Mouse (Mus musculus): ENCODE measurements around the gene Trim16. TPM values are rescaled to one million over a fixed set of nuclear protein-coding genes. Genes with fewer than 3 reads are reported as not detected.

Gene Trim16
- polyA plus RNA-seq (2014; fragmentation: Nextera tagmentation; extraction: Ambion mirVana): 9.5 and 10.1 TPM in 2 replicates

DNA sequence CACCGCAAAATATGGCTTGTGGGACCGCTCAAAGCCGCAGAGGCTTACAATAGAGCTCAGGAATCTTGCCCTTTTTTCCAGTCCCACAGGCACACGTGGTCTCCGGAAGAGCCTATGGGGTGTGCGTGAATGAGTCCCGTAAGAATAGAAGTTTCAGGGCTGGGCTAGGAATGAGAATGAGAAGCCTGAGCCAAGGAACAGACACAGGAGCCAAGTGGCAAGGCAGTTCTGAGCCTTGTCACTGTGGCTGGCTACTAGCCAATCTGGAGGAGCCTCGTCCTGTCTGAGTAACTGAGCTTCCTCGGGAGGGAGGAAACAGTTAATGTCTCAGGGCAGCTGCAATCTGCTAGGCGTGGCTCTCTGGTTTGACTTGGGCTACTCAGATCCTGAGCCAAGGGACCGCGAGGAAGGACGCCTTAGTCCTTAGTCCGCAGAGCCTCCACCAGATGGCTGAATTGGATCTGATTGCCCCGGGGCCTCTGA lies at the start of gene Trim16:
TSS of gene Trim16 (plus strand) at position 173 of the 483 bp plus-strand sequence.
- peak within 1 kb of the TSS; percentile 78 for H3K4me2 ChIP-seq (ENCODE audit: low read depth, low read length)
- H3K36me3 ChIP-seq (ENCODE audit: control insufficient read depth, insufficient read depth, low read length): no peaks in the 10 kb centered on the region
- peak; percentile 87 for ATAC-seq (ENCODE audit: low read depth)
- H3K27ac ChIP-seq (ENCODE audit: low read depth, low read length): peak within 1 kb of the TSS; percentile 44; the same call in 1 of the 2 replicates
- H3K4me1 ChIP-seq (ENCODE audit: control insufficient read depth, insufficient read depth, low read length): peaks cover 7% of the 10 kb centered on the region; the same call in 1 of the 2 replicates
- H3K9ac ChIP-seq (replicated peaks; ENCODE audit: low read depth, low read length): peak within 1 kb of the TSS; percentile 51
- WGBS: 5% methylated on average over 15 of the region's 15 CpGs
- no peaks in the 10 kb centered on the region for H3K27me3 ChIP-seq (ENCODE audit: control insufficient read depth, insufficient read depth, low read length)
- no peaks in the 10 kb centered on the region for H3K9me3 ChIP-seq (ENCODE audit: control insufficient read depth, low read length)
- H3K4me3 ChIP-seq (ENCODE audit: low read depth, low read length): peak within 1 kb of the TSS; percentile 42

DNA sequence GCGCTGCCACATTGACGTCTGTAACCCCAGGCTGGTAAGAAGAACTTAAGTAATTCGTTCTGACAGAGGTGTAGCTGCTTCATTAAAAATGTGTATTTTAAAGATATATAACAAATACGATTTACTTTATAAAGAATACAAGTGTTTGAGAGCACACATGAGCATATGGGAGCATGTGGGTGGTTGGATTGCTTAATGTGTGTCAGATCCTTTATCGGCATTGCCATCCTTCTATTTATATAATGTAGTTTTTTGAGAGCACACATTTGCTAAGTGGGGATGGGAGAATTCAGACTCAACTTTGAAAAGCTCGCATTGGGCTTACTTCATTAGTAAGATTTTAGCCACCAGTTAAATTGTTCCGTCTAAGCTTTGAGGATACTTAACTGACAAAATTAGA lies 43.5 kb upstream of the Trim16 start:
- no peak overlapping the region for H3K4me2 ChIP-seq (ENCODE audit: low read depth, low read length)
- no peaks in the 10 kb centered on the region for H3K4me1 ChIP-seq (ENCODE audit: control insufficient read depth, insufficient read depth, low read length)
- no peaks in the 10 kb centered on the region for H3K27me3 ChIP-seq (ENCODE audit: control insufficient read depth, insufficient read depth, low read length)
- peaks cover 28% of the 10 kb centered on the region for H3K36me3 ChIP-seq (ENCODE audit: control insufficient read depth, insufficient read depth, low read length)
- 94% methylated on average over 7 of the region's 7 CpGs for WGBS
- ATAC-seq (ENCODE audit: low read depth): no peak
- no peak overlapping the region for H3K4me3 ChIP-seq (ENCODE audit: low read depth, low read length)
- peaks cover 37% of the 10 kb centered on the region for H3K9me3 ChIP-seq (ENCODE audit: control insufficient read depth, low read length)
- no peak overlapping the region for H3K27ac ChIP-seq (ENCODE audit: low read depth, low read length)
- no peak overlapping the region for H3K9ac ChIP-seq (replicated peaks; ENCODE audit: low read depth, low read length)

DNA sequence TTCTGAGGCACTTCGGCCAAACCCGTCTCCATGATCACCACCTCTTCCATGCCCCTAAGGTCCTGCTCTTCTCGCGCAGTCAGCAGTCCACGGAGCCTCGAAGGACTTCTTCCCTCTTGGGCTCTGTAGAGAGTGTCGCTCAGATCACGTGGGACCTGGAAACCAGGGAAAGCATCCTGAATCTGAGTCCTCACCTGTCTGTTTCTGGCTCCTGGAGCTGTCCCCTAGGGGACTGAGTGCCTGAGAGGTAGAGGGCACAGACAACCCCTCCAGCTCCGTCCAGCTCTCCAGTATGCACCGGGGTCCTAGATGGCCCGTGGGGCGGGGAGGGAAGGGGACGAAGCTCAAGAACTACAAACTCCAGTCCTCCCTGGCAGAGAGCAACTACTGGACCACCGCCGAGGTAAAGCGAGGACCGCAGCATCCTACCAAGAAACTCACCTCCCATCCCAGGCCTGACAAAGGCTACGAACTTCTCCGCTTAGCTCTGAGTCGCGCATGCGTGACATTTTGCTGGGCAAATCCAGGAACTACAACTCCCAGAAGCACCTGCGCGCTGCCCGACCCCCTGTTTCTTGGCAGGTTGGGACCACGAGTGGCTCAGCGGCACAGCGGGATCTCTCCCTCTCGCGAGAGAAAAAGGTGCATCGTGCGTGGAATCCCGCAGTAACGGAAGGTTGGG lies 31.0 kb upstream of the Trim16 start, which contains the start of gene Zfp286:
TSS of gene Zfp286 (minus strand) at position 528 of the 682 bp plus-strand sequence.
- WGBS: 6% methylated on average over 34 of the region's 34 CpGs
- Histone ChIP-seq H3K27me3 (ENCODE audit: control insufficient read depth, insufficient read depth, low read length) (no peaks in the 10 kb centered on the region), H3K9ac (replicated peaks; ENCODE audit: low read depth, low read length) (peak within 1 kb of the TSS; percentile 79), H3K4me2 (ENCODE audit: low read depth, low read length) (peak within 1 kb of the TSS; percentile 89), H3K27ac (ENCODE audit: low read depth, low read length) (peak within 1 kb of the TSS; percentile 69; the same call in 1 of the 2 replicates), H3K4me1 (ENCODE audit: control insufficient read depth, insufficient read depth, low read length) (0 out of 2 replicates have a peak, but pooled peaks cover 4% of the 10 kb centered on the region), H3K9me3 (ENCODE audit: control insufficient read depth, low read length) (0 out of 2 replicates have a peak, but pooled peaks cover 4% of the 10 kb centered on the region), H3K36me3 (ENCODE audit: control insufficient read depth, insufficient read depth, low read length) (peaks cover 5% of the 10 kb centered on the region), H3K4me3 (ENCODE audit: low read depth, low read length) (peak within 1 kb of the TSS; percentile 58)
- ATAC-seq (ENCODE audit: low read depth): peak; percentile 96

DNA sequence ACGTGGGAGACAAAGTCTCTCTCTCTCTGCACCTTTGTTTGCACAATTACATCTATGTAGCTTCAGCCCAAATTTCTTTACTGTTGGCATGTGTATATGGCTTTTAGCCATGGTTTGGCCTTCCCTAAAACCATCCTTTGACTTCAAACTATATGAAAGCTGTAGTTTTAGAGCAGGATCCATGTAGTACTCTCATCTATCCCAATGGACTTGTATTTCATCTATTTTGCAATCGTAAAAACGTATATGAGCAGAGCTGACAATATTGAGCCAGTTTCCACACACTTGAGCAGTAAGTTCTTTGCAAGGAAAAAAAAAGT lies 30.5 kb upstream of the Trim16 start:
- H3K36me3 ChIP-seq (ENCODE audit: control insufficient read depth, insufficient read depth, low read length): no peaks in the 10 kb centered on the region; the same call in 1 of the 2 replicates
- no peak; the same call in 1 of the 2 replicates for ATAC-seq (ENCODE audit: low read depth)
- H3K9ac ChIP-seq (replicated peaks; ENCODE audit: low read depth, low read length): peak overlapping the region; percentile 79
- 52% methylated on average over 3 of the region's 3 CpGs for whole genome bisulfite sequencing
- peak overlapping the region; percentile 58 for H3K4me3 ChIP-seq (ENCODE audit: low read depth, low read length)
- H3K4me2 ChIP-seq (ENCODE audit: low read depth, low read length): peak overlapping the region; percentile 89
- H3K9me3 ChIP-seq (ENCODE audit: control insufficient read depth, low read length): 0 out of 2 replicates have a peak, but pooled peaks cover 4% of the 10 kb centered on the region
- H3K4me1 ChIP-seq (ENCODE audit: control insufficient read depth, insufficient read depth, low read length): 0 out of 2 replicates have a peak, but pooled peaks cover 4% of the 10 kb centered on the region
- no peaks in the 10 kb centered on the region for H3K27me3 ChIP-seq (ENCODE audit: control insufficient read depth, insufficient read depth, low read length)
- H3K27ac ChIP-seq (ENCODE audit: low read depth, low read length): peak overlapping the region; percentile 69; the same call in 1 of the 2 replicates

DNA sequence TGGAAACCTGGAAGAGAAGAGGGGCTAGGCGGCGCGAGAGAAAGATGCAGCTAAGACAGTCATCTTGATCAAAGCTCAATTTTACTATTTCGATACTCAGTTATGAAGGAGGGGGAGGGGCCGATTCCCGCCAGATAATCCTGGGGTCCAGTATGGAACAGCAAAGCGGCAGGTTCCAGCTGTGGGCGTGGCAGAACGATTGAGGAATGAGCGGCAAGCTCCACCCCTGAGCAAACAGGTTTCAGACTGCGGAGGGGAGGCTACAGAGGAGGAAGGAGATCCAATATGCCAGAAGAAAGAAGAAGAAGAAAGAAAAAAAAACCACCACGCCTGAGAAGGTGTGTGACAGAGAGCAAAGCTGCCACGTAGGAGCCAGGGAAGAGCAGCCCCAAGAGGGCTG lies 15.9 kb upstream of the Trim16 start:
- ATAC-seq (ENCODE audit: low read depth): no peak
- no peaks in the 10 kb centered on the region for H3K27me3 ChIP-seq (ENCODE audit: control insufficient read depth, insufficient read depth, low read length)
- H3K4me2 ChIP-seq (ENCODE audit: low read depth, low read length): no peak overlapping the region
- H3K9ac ChIP-seq (replicated peaks; ENCODE audit: low read depth, low read length): no peak overlapping the region
- no peak overlapping the region for H3K27ac ChIP-seq (ENCODE audit: low read depth, low read length)
- no peaks in the 10 kb centered on the region for H3K9me3 ChIP-seq (ENCODE audit: control insufficient read depth, low read length)
- H3K4me3 ChIP-seq (ENCODE audit: low read depth, low read length): no peak overlapping the region
- WGBS: 53% methylated on average over 13 of the region's 13 CpGs
- H3K4me1 ChIP-seq (ENCODE audit: control insufficient read depth, insufficient read depth, low read length): no peaks in the 10 kb centered on the region
- no peaks in the 10 kb centered on the region for H3K36me3 ChIP-seq (ENCODE audit: control insufficient read depth, insufficient read depth, low read length)

DNA sequence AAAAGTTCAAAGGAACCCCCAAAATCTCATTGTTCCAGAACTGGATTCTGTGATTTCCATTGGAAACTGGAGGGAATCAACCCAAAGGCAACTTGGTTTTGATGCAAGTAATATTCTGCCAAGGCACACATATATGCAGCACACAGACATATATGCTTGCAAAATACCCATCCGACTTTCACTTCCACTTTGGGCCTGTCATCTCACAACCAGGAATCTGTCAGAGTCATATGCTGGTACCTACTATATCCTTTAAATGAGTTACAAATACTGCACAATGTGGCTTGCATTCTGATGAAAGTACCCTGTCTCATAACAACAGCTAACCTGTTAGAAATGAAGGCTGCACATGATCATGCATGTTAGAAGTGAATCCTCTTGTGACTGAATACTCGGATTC lies 12.1 kb upstream of the Trim16 start:
- no peaks in the 10 kb centered on the region for H3K9me3 ChIP-seq (ENCODE audit: control insufficient read depth, low read length)
- H3K4me1 ChIP-seq (ENCODE audit: control insufficient read depth, insufficient read depth, low read length): no peaks in the 10 kb centered on the region
- H3K4me2 ChIP-seq (ENCODE audit: low read depth, low read length): no peak overlapping the region
- no peak overlapping the region for H3K4me3 ChIP-seq (ENCODE audit: low read depth, low read length)
- H3K27me3 ChIP-seq (ENCODE audit: control insufficient read depth, insufficient read depth, low read length): no peaks in the 10 kb centered on the region
- 84% methylated on average over 2 of the region's 2 CpGs for WGBS
- H3K27ac ChIP-seq (ENCODE audit: low read depth, low read length): no peak overlapping the region
- H3K36me3 ChIP-seq (ENCODE audit: control insufficient read depth, insufficient read depth, low read length): no peaks in the 10 kb centered on the region
- no peak for ATAC-seq (ENCODE audit: low read depth)
- no peak overlapping the region for H3K9ac ChIP-seq (replicated peaks; ENCODE audit: low read depth, low read length)

DNA sequence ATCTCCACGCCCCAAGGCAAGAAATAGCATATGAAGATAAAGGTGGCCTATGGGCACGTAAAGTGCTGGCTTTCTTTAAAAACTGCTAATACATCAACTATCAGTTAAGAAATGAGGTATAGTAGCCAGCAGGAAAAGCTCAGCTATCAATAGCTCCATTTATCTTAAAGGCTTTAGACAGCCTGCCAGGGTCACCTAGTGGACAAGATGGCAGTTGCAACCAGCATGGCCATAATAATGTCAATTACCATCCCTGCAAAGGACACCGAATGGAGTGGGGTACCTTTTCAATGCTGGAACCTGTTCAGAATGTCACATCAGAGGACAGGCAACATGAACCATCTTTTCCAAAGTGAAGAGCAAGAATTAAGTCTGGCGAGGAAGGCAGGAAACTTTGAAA lies 10.8 kb upstream of the Trim16 start:
- H3K9me3 ChIP-seq (ENCODE audit: control insufficient read depth, low read length): no peaks in the 10 kb centered on the region
- no peaks in the 10 kb centered on the region for H3K27me3 ChIP-seq (ENCODE audit: control insufficient read depth, insufficient read depth, low read length)
- WGBS: 70% methylated on average over 4 of the region's 4 CpGs
- no peak overlapping the region for H3K9ac ChIP-seq (replicated peaks; ENCODE audit: low read depth, low read length)
- ATAC-seq (ENCODE audit: low read depth): no peak
- H3K4me1 ChIP-seq (ENCODE audit: control insufficient read depth, insufficient read depth, low read length): no peaks in the 10 kb centered on the region
- H3K27ac ChIP-seq (ENCODE audit: low read depth, low read length): no peak overlapping the region
- H3K4me2 ChIP-seq (ENCODE audit: low read depth, low read length): no peak overlapping the region
- H3K36me3 ChIP-seq (ENCODE audit: control insufficient read depth, insufficient read depth, low read length): no peaks in the 10 kb centered on the region
- no peak overlapping the region for H3K4me3 ChIP-seq (ENCODE audit: low read depth, low read length)

DNA sequence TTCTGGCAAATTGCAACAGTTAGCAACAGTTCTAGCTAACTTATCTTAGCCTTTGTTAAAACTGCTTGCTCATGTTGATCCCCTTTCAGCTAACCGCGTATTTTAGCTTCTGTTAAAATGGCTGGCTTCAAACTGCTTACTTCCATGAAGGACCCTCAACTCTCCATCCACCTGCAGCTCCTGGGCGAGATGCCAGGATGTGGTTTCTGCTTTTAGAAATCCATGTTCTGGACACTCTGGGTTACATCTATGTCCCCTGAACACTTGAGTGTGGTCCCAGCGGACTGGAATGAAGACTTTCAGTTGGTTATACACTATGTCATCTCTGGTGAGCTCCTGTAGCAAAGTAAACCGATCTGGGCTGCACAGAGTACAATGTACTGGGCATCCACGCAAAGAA lies 7.8 kb upstream of the Trim16 start:
- WGBS: 90% methylated on average over 6 of the region's 6 CpGs
- Histone ChIP-seq H3K4me1 (ENCODE audit: control insufficient read depth, insufficient read depth, low read length) (no peaks in the 10 kb centered on the region), H3K27ac (ENCODE audit: low read depth, low read length) (no peak overlapping the region), H3K4me2 (ENCODE audit: low read depth, low read length) (no peak overlapping the region), H3K36me3 (ENCODE audit: control insufficient read depth, insufficient read depth, low read length) (no peaks in the 10 kb centered on the region), H3K9ac (replicated peaks; ENCODE audit: low read depth, low read length) (no peak overlapping the region), H3K9me3 (ENCODE audit: control insufficient read depth, low read length) (no peaks in the 10 kb centered on the region), H3K27me3 (ENCODE audit: control insufficient read depth, insufficient read depth, low read length) (no peaks in the 10 kb centered on the region), H3K4me3 (ENCODE audit: low read depth, low read length) (no peak overlapping the region)
- ATAC-seq (ENCODE audit: low read depth): no peak

DNA sequence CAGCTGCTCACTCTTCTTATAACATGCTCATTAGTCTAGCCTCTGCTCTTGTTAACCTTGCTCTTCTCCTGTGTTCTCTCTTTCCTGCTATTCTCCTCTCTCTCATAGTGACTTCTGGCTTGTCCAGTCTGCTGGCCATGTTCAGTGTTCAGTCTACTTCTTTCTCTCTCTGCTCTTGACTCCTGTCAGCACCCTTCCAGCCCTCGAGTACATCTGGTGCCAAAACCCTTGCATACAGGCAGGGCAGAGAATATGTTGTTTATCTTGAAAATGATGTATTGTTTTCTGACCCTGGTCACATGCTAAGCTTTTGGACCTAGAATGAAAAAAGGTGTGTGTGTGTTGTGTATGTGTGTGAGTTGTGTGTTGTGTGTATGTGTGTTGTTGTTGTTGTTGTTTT lies 6.5 kb upstream of the Trim16 start:
- no peak for ATAC-seq (ENCODE audit: low read depth)
- no peak overlapping the region for H3K4me2 ChIP-seq (ENCODE audit: low read depth, low read length)
- no peaks in the 10 kb centered on the region for H3K27me3 ChIP-seq (ENCODE audit: control insufficient read depth, insufficient read depth, low read length)
- H3K4me1 ChIP-seq (ENCODE audit: control insufficient read depth, insufficient read depth, low read length): no peaks in the 10 kb centered on the region
- no peak overlapping the region for H3K9ac ChIP-seq (replicated peaks; ENCODE audit: low read depth, low read length)
- H3K36me3 ChIP-seq (ENCODE audit: control insufficient read depth, insufficient read depth, low read length): no peaks in the 10 kb centered on the region
- H3K4me3 ChIP-seq (ENCODE audit: low read depth, low read length): no peak overlapping the region
- 60% methylated on average over 1 of the region's 1 CpGs for WGBS
- H3K9me3 ChIP-seq (ENCODE audit: control insufficient read depth, low read length): no peaks in the 10 kb centered on the region
- H3K27ac ChIP-seq (ENCODE audit: low read depth, low read length): no peak overlapping the region
